Mouse (Mus musculus): Measurements from ENCODE around the gene Slc22a30. TPM values are rescaled to one million over a fixed set of nuclear protein-coding genes. Genes with fewer than 3 reads are reported as not detected.
"Not testable (repeated sequence)": the region's sequence is repeated elsewhere in the genome, so short reads cannot be mapped to it uniquely, and the experiment has no call there.

Gene Slc22a30
- polyA plus RNA-seq (2015; fragmentation: Nextera tagmentation; extraction: Ambion mirVana), result not detected in 2 replicates

DNA sequence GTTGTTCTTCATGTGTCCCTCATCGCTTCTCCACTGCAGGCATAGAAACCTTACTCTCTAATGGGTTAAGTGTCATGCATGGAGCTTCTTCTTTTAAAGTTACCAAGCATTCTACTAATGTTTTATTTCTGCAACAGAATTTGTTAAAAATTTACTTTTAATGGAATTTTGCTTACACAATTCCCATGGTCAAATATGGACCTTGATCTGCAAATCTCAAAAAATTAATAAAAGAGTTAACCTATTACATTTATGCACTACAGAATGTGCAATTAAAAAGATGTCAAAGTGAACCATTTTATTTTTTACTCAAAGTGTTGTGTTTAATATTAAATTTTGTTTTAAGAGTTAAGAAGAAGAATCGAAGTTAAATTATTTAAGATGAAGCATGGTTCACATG is at the start of gene Slc22a30:
Gene Slc22a30 (minus strand): TSS at position 101 of the 400 bp plus-strand sequence.
- H3K4me3 ChIP-seq; H3K9ac ChIP-seq; ATAC-seq (replicated peaks); H3K4me2 ChIP-seq; H3K27me3 ChIP-seq (replicated peaks); H3K27ac ChIP-seq; H3K36me3 ChIP-seq (replicated peaks); H3K4me1 ChIP-seq; H3K9me3 ChIP-seq: not testable (repeated sequence)
- 94% methylated on average over 2 of the region's 2 CpGs for WGBS

DNA sequence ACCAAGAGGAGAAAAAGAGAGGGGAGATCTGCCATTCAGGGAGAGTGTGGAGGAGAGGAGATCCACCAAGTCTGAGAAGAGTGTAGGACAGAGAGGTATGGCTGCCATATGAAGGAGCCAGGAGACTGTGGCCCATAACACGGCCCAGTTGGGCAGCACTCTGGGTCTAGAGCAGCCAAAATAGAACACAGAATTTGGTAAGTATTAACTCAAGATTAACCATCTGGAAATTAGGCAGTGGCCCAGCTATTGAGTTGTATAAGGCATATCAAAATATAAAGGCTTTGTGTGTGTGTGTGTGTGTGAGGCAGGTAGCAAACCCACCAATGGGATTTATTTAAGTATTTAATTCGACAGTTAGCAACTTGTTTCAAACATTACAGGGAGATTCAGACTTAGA is 43.4 kb upstream of the Slc22a30 start:
- Histone ChIP-seq H3K27ac (no peak overlapping the region), H3K9ac (no peak overlapping the region), H3K4me2 (no peak overlapping the region), H3K36me3 (replicated peaks) (no peaks in the 10 kb centered on the region), H3K27me3 (replicated peaks) (no peaks in the 10 kb centered on the region), H3K9me3 (no peaks in the 10 kb centered on the region), H3K4me3 (no peak overlapping the region), H3K4me1 (no peaks in the 10 kb centered on the region)
- no peak for ATAC-seq (replicated peaks)
- 80% methylated on average over 2 of the region's 2 CpGs for WGBS

DNA sequence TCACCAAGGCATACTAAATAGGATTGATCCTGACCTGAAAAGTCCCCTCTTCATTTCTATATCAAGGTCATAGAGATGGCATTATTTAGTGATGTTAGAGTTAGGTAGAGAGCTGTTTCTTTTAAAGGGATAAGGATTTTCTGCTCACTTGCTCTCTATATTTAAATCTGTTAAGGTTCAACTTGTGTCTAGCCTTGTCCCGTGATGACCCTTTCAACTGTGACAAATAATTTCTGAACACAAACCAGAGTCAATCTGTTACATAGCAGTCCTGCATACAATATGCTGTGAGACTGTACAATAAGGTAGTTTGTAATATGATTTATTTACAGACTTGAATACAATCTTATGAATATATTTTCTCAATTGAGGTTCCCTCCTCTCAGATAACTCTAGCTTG is 42.6 kb upstream of the Slc22a30 start:
- H3K4me1 ChIP-seq, result no peaks in the 10 kb centered on the region
- H3K36me3 ChIP-seq (replicated peaks), result no peaks in the 10 kb centered on the region
- no peaks in the 10 kb centered on the region for H3K27me3 ChIP-seq (replicated peaks)
- H3K27ac ChIP-seq, result no peak overlapping the region
- no peak overlapping the region for H3K4me2 ChIP-seq
- no peak for ATAC-seq (replicated peaks)
- H3K4me3 ChIP-seq, result no peak overlapping the region
- H3K9ac ChIP-seq, result no peak overlapping the region
- WGBS, result 84% methylated on average over 1 of the region's 1 CpGs
- H3K9me3 ChIP-seq, result no peaks in the 10 kb centered on the region

DNA sequence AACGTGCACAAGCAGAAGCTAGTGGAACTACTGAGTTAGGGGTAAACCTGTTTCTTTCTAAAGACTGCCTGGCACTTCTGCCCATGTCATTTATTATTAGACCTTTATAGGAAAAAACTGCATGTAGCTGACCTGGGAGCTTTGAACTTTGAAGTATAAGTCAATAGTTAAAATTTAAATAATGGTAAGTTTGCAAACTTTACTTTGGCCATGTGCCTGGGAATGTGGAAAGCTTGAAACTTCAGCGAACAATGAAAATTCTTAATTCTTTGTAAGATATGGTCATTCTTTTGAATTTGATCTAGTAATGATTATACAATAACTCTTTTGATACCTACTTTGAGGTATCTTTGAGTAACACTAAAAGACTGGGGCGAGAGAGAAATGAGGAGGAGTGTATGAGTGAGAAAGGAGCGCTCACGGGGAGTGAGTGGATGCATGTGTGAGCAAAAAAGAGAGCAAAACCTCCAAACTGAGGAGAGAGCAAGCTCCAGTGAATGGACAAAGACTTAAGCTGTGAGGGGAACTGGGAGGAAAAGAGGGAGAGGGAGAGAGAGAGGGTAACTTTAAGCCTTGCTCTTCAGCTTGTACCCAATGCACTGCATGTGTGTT is 26.2 kb upstream of the Slc22a30 start:
- no peak for ATAC-seq (replicated peaks)
- no peaks in the 10 kb centered on the region for H3K27me3 ChIP-seq (replicated peaks)
- H3K36me3 ChIP-seq (replicated peaks), result no peaks in the 10 kb centered on the region
- no peaks in the 10 kb centered on the region for H3K4me1 ChIP-seq
- H3K4me2 ChIP-seq, result no peak overlapping the region
- WGBS, result 91% methylated on average over 5 of the region's 5 CpGs
- H3K27ac ChIP-seq, result no peak overlapping the region
- no peak overlapping the region for H3K9ac ChIP-seq
- H3K4me3 ChIP-seq, result no peak overlapping the region
- H3K9me3 ChIP-seq, result no peaks in the 10 kb centered on the region

DNA sequence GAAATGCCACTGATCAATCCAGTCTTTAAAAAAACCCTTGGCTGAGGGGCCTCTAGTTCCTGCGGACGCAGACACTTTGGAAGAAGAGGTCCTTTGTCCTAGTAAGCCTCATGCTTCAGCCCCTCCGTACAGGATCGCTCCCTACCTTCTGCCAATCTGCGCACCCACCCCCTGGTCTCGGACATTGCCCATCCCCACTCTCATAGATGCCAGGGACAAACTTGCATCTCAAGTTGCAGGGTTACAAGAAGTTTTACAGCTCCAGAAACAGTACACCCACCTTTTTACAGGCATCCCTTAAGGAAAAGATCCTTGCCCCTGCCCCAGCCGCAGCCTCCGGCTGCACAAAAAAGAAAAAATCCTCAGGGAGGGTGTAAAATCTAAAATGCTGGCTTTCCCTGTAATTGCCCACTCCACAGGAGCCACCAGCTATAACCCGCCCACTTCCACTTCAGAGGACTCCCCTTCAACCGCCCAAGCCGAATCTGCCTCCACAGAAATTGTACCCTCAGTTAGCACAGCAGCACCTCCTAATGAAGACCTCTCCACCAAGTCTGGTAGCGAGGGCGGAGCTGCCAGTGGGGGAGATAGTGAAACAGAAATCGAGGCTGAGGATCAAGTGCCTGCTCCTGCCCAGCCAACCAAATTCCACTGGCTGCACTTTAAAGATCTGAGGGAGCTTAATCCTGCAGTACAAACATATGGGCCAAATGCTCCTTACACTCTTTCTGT is 2.5 kb upstream of the Slc22a30 start:
- 58% methylated on average over 14 of the region's 14 CpGs for WGBS
- not testable (repeated sequence) for ATAC-seq (replicated peaks)

More for the DNA sequence above, 2.5 kb upstream of the Slc22a30 start:
- H3K27me3 ChIP-seq (replicated peaks); H3K9ac ChIP-seq; H3K4me3 ChIP-seq; H3K27ac ChIP-seq; H3K9me3 ChIP-seq; H3K36me3 ChIP-seq (replicated peaks); H3K4me1 ChIP-seq; H3K4me2 ChIP-seq: not testable (repeated sequence)

Other genes with a start within 250 kb of the Slc22a30 start
- 0.06 and 0.11 TPM in 2 replicates for gene Slc22a29, start 186.2 kb downstream of the Slc22a30 start, polyA plus RNA-seq (2015; fragmentation: Nextera tagmentation; extraction: Ambion mirVana)
- gene Slc22a8, start 186.1 kb upstream of the Slc22a30 start, polyA plus RNA-seq (2015; fragmentation: Nextera tagmentation; extraction: Ambion mirVana), result 12.1 and 13.5 TPM in 2 replicates
- gene Slc22a6, start 212.9 kb upstream of the Slc22a30 start, polyA plus RNA-seq (2015; fragmentation: Nextera tagmentation; extraction: Ambion mirVana), result 15.3 and 19.7 TPM in 2 replicates

All from midbrain, embryonic 15.5 days (tissue).